Mouse (Mus musculus) heart, adult 2 months (tissue): Measurements from ENCODE around the gene 1810010H24Rik. TPM values are rescaled to one million over a fixed set of nuclear protein-coding genes. Genes with fewer than 3 reads are reported as not detected.
"Not testable (repeated sequence)": the region's sequence is repeated elsewhere in the genome, so short reads cannot be mapped to it uniquely, and the experiment has no call there.

Experiments used
- DNase-seq, 2 experiments: peaks; one replicate each; pipeline ENCODE4 v3.0.0; 2021
- H3K27ac ChIP-seq: fragments of 200-600 bp; 2 replicates; pipeline ENCODE4 v1.8.1; 2022
- H3K27me3 ChIP-seq: fragments of 200-500 bp; 2 replicates; pipeline ENCODE4 v1.6.1; 2012; ENCODE audit warnings: mild to moderate bottlenecking, low read length, inconsistent platforms, mixed read lengths; ENCODE audit not compliant: control insufficient read depth, insufficient read depth
- H3K36me3 ChIP-seq: fragments of 200-500 bp; 2 replicates; pipeline ENCODE4 v1.6.1; 2012; ENCODE audit warnings: low read length, inconsistent platforms; ENCODE audit not compliant: control insufficient read depth, insufficient read depth
- H3K4me1 ChIP-seq: fragments of 200-500 bp; 2 replicates; pipeline ENCODE4 v1.6.1; 2011; ENCODE audit warnings: low read length; ENCODE audit not compliant: control insufficient read depth, insufficient read depth
- H3K4me3 ChIP-seq: fragments of 200-600 bp; 2 replicates; pipeline ENCODE4 v1.8.1; 2022
- H3K79me2 ChIP-seq: fragments of 200-500 bp; replicated peaks from 2 replicates; pipeline ENCODE4 v1.6.1; 2012; ENCODE audit warnings: mild to moderate bottlenecking, inconsistent platforms, low read length, moderate library complexity, mixed read lengths; ENCODE audit not compliant: control insufficient read depth, insufficient read depth
- H3K9ac ChIP-seq: fragments of 200-500 bp; 2 replicates; pipeline ENCODE4 v1.6.1; 2012; ENCODE audit warnings: low read depth, mild to moderate bottlenecking, control low read depth, inconsistent platforms, low read length, mixed read lengths
- CTCF ChIP-seq: fragments of 200-600 bp; IDR thresholded peaks from 2 replicates; pipeline ENCODE4 v1.8.1; 2022; ENCODE audit warnings: antibody characterized with exemption, mild to moderate bottlenecking, moderate library complexity
- EP300 ChIP-seq: fragments of 200-500 bp; IDR thresholded peaks from 2 replicates; pipeline ENCODE4 v1.6.1; 2011; ENCODE audit warnings: low read depth, low read length, control low read depth; ENCODE audit not compliant: insufficient read depth
- POLR2A ChIP-seq: fragments of 200-500 bp; IDR thresholded peaks from 2 replicates; pipeline ENCODE4 v1.6.1; 2011; ENCODE audit warnings: mild to moderate bottlenecking, low read depth, low read length, control low read depth; ENCODE audit not compliant: insufficient read depth
- WGBS: fragments of 180-500 bp; shearing (Covaris S2); methylation state at CpG from one replicate; pipeline ENCODE4 v1.1.7; 2018; 5-methylcytosine and 5-hydroxymethylcytosine counted together
- intact Hi-C: fragments of 180-260 bp; cut with DNase I; formaldehyde crosslinking; loops from one replicate; pipeline ENCODE4 v1.15.1; 2025
- polyA plus RNA-seq: library from polyadenylated mRNA; depleted of rRNA; stranded (reverse); fragments of >200 nt; gene quantifications from 2 replicates; pipeline ENCODE4 v1.2.3, GENCODE M21; 2012
- total RNA-seq, 2 experiments: library from RNA; stranded (reverse); gene quantifications; 2 replicates each; pipeline ENCODE4 v1.2.3; 2021

1810010H24Rik gene
- total and polyA plus RNA-seq, 3 experiments: 1.9 to 3.0 (median 2.7) TPM

DNA sequence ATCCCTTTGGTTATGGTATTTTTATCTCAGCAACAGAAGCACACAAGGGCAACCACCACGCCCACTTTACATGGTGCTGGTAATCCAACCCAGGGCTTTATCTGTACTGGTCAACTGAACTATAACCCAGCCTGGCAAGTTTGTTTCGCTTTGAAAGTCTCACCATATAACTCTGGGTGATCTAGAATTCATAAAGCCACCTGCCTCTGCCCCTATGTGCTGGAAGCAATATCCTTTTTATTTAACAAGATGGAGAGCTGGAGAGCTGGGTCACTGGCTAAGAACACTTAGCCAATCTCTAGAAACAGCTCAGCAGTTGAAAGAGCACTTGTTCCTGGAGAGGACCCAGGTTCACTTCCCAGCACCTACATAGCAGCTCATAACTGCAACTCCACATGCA is 38.1 kb upstream of the 1810010H24Rik start:
- Histone ChIP-seq H3K79me2 (no peaks in the 10 kb centered on the region), H3K27me3 (no peaks in the 10 kb centered on the region), H3K27ac (no peak overlapping the region), H3K4me3 (no peak overlapping the region), H3K4me1 (no peaks in the 10 kb centered on the region), H3K36me3 (peaks cover 6% of the 10 kb centered on the region), H3K9ac (no peak overlapping the region)
- WGBS: 89% methylated on average over 2 of the region's 2 CpGs
- intact Hi-C loops: no loop called here
- no peak for DNase-seq
- TF ChIP-seq CTCF: no peak
- TF ChIP-seq EP300: no peak
- TF ChIP-seq POLR2A: no peak

DNA sequence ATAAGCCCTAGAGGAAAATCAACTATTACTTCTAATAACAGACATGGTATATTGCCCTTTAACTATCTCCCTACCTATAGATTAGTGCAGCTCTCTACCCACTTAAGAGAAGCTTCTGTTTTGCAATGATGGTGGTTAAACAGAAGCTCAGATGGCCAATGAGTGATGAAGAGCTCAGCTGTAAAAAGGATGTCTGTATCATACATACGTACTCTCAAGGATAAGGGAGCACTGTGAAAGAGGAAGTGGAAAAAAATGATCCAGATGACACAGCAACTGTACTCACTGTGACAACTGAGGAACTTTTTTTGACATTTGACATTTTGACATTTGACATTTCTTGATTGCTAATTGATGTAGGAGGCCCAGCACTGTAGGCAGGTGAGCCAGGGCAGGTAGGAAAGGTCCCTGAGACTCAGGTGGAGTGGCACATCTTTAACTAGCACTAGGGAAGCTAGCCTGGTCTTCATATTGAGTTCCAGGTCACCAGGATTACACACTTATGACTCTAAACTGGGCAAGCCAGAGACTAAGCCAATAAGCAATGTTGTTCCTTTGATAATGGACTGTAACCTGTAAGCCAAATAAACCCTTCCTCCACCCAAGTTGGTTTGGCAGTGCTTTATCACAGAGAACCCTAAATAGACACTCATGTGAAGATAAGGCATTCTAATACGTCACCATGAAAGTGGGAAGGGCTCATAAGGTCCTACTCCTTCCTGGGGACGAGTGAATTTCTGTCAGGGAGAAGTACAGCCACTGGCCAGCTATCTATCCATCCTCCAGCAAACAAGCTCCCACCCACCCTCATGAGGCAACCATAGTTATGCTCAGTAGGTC is 31.0 kb upstream of the 1810010H24Rik start:
- no peak overlapping the region for H3K9ac ChIP-seq
- DNase-seq: peak in 1 of 2 experiments; percentile 36
- intact Hi-C loops: no loop called here
- peaks cover 4% of the 10 kb centered on the region for H3K4me1 ChIP-seq
- H3K4me3 ChIP-seq: no peak overlapping the region
- H3K27ac ChIP-seq: peak overlapping the region; percentile 78
- no peaks in the 10 kb centered on the region; the same call in 1 of the 2 replicates for H3K79me2 ChIP-seq
- 29% methylated on average over 3 of the region's 3 CpGs for WGBS
- TF ChIP-seq POLR2A (no peak), CTCF (no peak), EP300 (no peak)
- peaks cover 39% of the 10 kb centered on the region for H3K36me3 ChIP-seq
- H3K27me3 ChIP-seq: no peaks in the 10 kb centered on the region

DNA sequence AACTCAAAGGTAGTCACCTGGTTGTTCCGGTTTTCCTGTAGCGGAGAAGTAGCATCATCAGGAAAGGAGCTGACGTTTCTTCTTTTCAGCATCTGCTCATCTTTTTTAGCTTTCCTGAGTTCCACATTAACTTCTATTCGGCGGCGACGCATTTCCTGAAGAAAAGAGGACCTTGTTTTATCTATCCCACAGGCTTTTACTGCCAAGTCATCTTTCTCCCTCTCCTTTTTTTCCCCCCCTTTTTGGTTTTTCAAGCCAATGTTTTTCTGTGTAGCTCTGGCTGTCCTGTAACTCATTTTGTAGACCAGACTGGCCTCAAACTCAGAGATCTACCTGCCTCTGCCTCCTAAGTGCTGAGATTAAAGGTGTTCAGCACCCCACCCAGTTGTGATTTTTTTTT is 29.0 kb upstream of the 1810010H24Rik start:
- 72% methylated on average over 7 of the region's 7 CpGs for WGBS
- H3K79me2 ChIP-seq, intact Hi-C loops, H3K27me3 ChIP-seq, H3K4me1 ChIP-seq, DNase-seq, H3K4me3 ChIP-seq, H3K9ac ChIP-seq: not testable (repeated sequence)
- Histone ChIP-seq H3K36me3 (peaks cover 36% of the 10 kb centered on the region), H3K27ac (peak overlapping the region; percentile 49)

DNA sequence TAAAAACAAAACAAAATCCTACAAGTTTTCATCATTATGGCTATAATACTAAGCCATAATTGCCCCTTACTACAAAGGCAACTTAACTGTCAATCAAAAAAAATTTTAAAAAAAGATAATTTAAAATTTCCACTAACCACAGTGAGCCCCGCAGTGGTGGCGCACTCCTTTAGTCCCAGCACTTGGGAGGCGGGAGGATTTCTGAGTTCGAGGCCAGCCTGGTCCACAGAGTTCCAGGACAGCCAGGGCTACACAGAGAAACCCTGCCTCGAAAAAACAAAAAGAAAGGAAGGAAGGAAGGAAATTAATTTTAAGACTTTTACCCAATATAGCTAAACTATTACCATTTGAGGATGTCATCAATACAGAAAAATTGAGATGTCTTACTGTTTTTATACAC is 27.5 kb upstream of the 1810010H24Rik start:
- peak overlapping the region; percentile 91 for H3K4me3 ChIP-seq
- no peak overlapping the region for H3K9ac ChIP-seq
- peaks cover 4% of the 10 kb centered on the region for H3K4me1 ChIP-seq
- H3K27me3 ChIP-seq: no peaks in the 10 kb centered on the region
- peaks cover 31% of the 10 kb centered on the region for H3K36me3 ChIP-seq
- no peak for TF ChIP-seq CTCF
- TF ChIP-seq POLR2A: no peak
- no peak for TF ChIP-seq EP300
- intact Hi-C loops: loop anchor here (2.0 kb wide), 1 partner anchor 15 kb away; no protein-coding TSS in a partner anchor
- H3K79me2 ChIP-seq: no peaks in the 10 kb centered on the region; the same call in 1 of the 2 replicates
- 25% methylated on average over 5 of the region's 5 CpGs for whole genome bisulfite sequencing
- no peak for DNase-seq
- H3K27ac ChIP-seq: peak overlapping the region; percentile 82

DNA sequence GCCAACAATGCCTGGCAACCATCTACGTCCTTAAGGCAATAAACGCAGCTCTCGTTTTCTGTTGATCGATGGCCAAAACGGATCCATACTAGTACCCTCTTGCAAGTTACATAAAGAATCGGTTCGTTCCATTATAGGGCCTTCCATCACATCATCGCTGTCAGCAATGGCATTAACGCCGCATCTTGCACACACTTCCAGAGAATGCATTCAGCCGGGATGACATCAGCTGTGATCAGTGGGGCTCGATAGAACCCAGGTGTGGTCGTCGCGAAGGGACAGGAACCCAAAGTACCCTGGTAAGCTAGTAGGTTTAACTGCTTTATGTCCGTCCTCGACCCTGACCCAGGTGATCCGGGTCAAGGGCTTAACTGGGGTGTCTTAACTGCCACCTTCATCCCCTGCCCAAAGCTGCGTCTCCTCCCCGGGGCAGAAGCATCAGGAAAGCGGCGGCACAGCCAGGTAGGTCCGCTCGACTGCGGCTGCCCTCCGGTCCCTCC is 26.8 kb upstream of the 1810010H24Rik start:
- Histone ChIP-seq H3K4me1 (peaks cover 4% of the 10 kb centered on the region), H3K27me3 (no peaks in the 10 kb centered on the region), H3K4me3 (peak overlapping the region; percentile 91), H3K36me3 (peaks cover 26% of the 10 kb centered on the region), H3K79me2 (no peaks in the 10 kb centered on the region; the same call in 1 of the 2 replicates), H3K9ac (peak overlapping the region; percentile 88), H3K27ac (peak overlapping the region; percentile 82)
- no peak for DNase-seq
- WGBS: under 1% methylated on average over 26 of the region's 26 CpGs
- intact Hi-C loops: loop anchor here (2.0 kb wide), 1 partner anchor 14 kb away; no protein-coding TSS in a partner anchor
- TF ChIP-seq POLR2A (no peak), CTCF (no peak), EP300 (no peak)

DNA sequence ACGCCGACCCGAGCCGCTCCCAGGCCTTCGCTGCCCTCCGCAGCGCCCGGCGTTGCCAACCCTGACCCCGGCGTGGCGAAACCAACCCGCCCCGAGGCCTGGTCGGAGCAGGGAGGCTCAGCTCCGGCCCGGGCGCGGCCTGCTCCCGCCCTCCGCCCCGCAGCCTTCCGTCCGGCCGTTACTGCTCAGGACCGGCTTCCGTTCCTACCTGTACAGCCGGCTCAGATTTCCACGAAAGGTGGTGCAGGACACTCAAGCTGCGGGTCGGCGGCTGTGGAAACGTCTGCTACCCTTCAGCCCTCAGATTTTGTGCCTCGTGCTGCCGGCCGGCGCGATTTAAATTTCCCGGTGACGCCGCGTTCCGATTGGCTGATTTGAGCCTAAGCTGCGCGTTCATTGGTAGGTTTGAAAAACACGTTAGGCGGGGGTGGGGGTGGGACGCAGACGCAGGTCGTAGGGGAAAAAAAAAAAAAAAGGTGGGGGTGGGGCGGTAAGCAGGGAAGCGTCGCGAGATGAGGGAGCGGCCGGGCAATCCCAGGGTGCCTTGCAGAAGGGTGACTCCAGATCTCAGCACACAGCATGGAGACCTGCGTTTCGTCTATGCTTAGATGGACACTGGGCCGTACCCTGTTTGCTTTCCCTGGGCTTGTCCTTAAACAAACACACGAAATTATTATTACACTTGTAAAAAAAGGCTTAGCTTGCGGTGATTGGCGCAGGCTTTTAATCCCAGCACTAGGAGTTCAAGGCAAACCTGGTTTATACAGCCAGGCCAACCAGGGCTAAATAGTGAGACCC is 26.1 kb upstream of the 1810010H24Rik start, which contains the start of gene Kpna2:
TSS of gene Kpna2 (minus strand) at position 391 of the 798 bp plus-strand sequence.
- under 1% methylated on average over 62 of the region's 62 CpGs for WGBS
- intact Hi-C loops: loop anchor here (2.0 kb wide), 1 partner anchor 13 kb away; no protein-coding TSS in a partner anchor
- no peaks in the 10 kb centered on the region for H3K27me3 ChIP-seq

More for the DNA sequence above, 26.1 kb upstream of the 1810010H24Rik start, which contains the start of gene Kpna2:
- Histone ChIP-seq H3K27ac (peak within 1 kb of the TSS; percentile 86), H3K79me2 (no peaks in the 10 kb centered on the region), H3K4me1 (peaks cover 4% of the 10 kb centered on the region), H3K36me3 (peaks cover 21% of the 10 kb centered on the region), H3K4me3 (peak within 1 kb of the TSS; percentile 91), H3K9ac (peak within 1 kb of the TSS; percentile 88)
- DNase-seq: peak; percentile 91 to 92
- TF ChIP-seq EP300 (peak; percentile 83), POLR2A (peak; percentile 99), CTCF (0 out of 2 replicates have a peak, but pooled peaks have one; percentile 6)
